Mouse (Mus musculus) limb, embryonic 13.5 days (tissue): ENCODE measurements at regions not wholly inside any gene's neighbourhood (a gene's known extent, or its start where the extent isn't known, plus 50 kb on each side); places are given as distances from the start of the nearest gene placed in this dataset.
"Not testable (repeated sequence)": the region's sequence is repeated elsewhere in the genome, so short reads cannot be mapped to it uniquely, and the experiment has no call there.

Experiments
- ATAC-seq: fragments of 200-750 bp; cut with Nextera tagmentation; 2 replicates; pipeline ENCODE4 v1.8.0; 2017; ENCODE audit warnings: low read depth, moderate number of reproducible peaks, moderate TSS enrichment; ENCODE audit not compliant: low FRiP score
- H3K27ac ChIP-seq: fragments of 300-500 bp; sonication (generic); 2 replicates; pipeline ENCODE4 v1.5.1; 2015; ENCODE audit warnings: inconsistent platforms, mild to moderate bottlenecking, moderate library complexity
- H3K27me3 ChIP-seq: fragments of 300-500 bp; sonication (generic); 2 replicates; pipeline ENCODE4 v1.6.1; 2015; ENCODE audit warnings: mild to moderate bottlenecking, inconsistent platforms
- H3K36me3 ChIP-seq: fragments of 300-500 bp; sonication (generic); 2 replicates; pipeline ENCODE4 v1.6.1; 2015; ENCODE audit warnings: inconsistent platforms, mild to moderate bottlenecking, moderate library complexity
- H3K4me1 ChIP-seq: fragments of 300-500 bp; sonication (generic); 2 replicates; pipeline ENCODE4 v1.6.1; 2015; ENCODE audit warnings: inconsistent platforms
- H3K4me2 ChIP-seq: fragments of 300-500 bp; sonication (generic); replicated peaks from 2 replicates; pipeline ENCODE4 v1.6.1; 2015; ENCODE audit warnings: inconsistent platforms, mild to moderate bottlenecking, moderate library complexity
- H3K4me3 ChIP-seq: fragments of 300-500 bp; sonication (generic); 2 replicates; pipeline ENCODE4 v1.5.1; 2015; ENCODE audit warnings: moderate library complexity, mild to moderate bottlenecking, inconsistent platforms
- H3K9ac ChIP-seq: fragments of 300-500 bp; sonication (generic); 2 replicates; pipeline ENCODE4 v1.6.1; 2015; ENCODE audit warnings: mild to moderate bottlenecking, inconsistent platforms
- H3K9me3 ChIP-seq: fragments of 300-500 bp; sonication (generic); 2 replicates; pipeline ENCODE4 v1.6.1; 2016; ENCODE audit warnings: inconsistent platforms
- WGBS: fragments of 180-500 bp; shearing (Covaris S2); methylation state at CpG from one replicate; pipeline ENCODE4 v1.1.7; 2015; 5-methylcytosine and 5-hydroxymethylcytosine counted together

- no peak overlapping the region for H3K9ac ChIP-seq
- H3K4me1 ChIP-seq = no peaks in the 10 kb centered on the region
- no peaks in the 10 kb centered on the region for H3K9me3 ChIP-seq
- H3K36me3 ChIP-seq = no peaks in the 10 kb centered on the region
- H3K27me3 ChIP-seq = no peaks in the 10 kb centered on the region
- 44% methylated on average over 1 of the region's 1 CpGs for WGBS
- no peak overlapping the region for H3K4me3 ChIP-seq
- ATAC-seq = no peak
- no peak overlapping the region for H3K4me2 ChIP-seq
- H3K27ac ChIP-seq = no peak overlapping the region
These were observed 547.0 kb upstream of the Adamts5 start for GRCm38 (mm10) chr16:86448478-86449160.

- not testable (repeated sequence) for H3K4me3 ChIP-seq, H3K27ac ChIP-seq, H3K9me3 ChIP-seq, H3K9ac ChIP-seq, H3K4me2 ChIP-seq, H3K36me3 ChIP-seq, H3K27me3 ChIP-seq, H3K4me1 ChIP-seq
- 7% methylated on average over 5 of the region's 5 CpGs for WGBS
- ATAC-seq = peak; percentile 64; the same call in 1 of the 2 replicates
These were observed 517.8 kb upstream of the Adamts5 start for GRCm38 (mm10) chr16:86419458-86419857.

- no peak for ATAC-seq
- H3K27me3 ChIP-seq = no peaks in the 10 kb centered on the region
- no peak overlapping the region for H3K4me2 ChIP-seq
- 97% methylated on average over 2 of the region's 2 CpGs for WGBS
- no peak overlapping the region for H3K27ac ChIP-seq
- no peaks in the 10 kb centered on the region for H3K9me3 ChIP-seq
- no peaks in the 10 kb centered on the region for H3K36me3 ChIP-seq
- no peak overlapping the region for H3K9ac ChIP-seq
- H3K4me1 ChIP-seq = no peaks in the 10 kb centered on the region
- no peak overlapping the region for H3K4me3 ChIP-seq
These were observed 502.7 kb upstream of the Adamts5 start for GRCm38 (mm10) chr16:86404309-86404708.

- ATAC-seq = no peak
- no peak overlapping the region for H3K27ac ChIP-seq
- H3K9ac ChIP-seq = no peak overlapping the region
- 58% methylated on average over 1 of the region's 1 CpGs for WGBS
- no peak overlapping the region for H3K4me2 ChIP-seq
- H3K4me3 ChIP-seq = no peak overlapping the region
- no peaks in the 10 kb centered on the region for H3K36me3 ChIP-seq
- no peaks in the 10 kb centered on the region for H3K27me3 ChIP-seq
- no peaks in the 10 kb centered on the region for H3K4me1 ChIP-seq
- no peaks in the 10 kb centered on the region for H3K9me3 ChIP-seq
These were observed 499.8 kb upstream of the Adamts5 start for GRCm38 (mm10) chr16:86401381-86401780.

- Histone ChIP-seq H3K9ac (no peak overlapping the region), H3K4me3 (no peak overlapping the region), H3K9me3 (no peaks in the 10 kb centered on the region), H3K27ac (no peak overlapping the region), H3K4me1 (no peaks in the 10 kb centered on the region), H3K36me3 (no peaks in the 10 kb centered on the region), H3K4me2 (no peak overlapping the region), H3K27me3 (no peaks in the 10 kb centered on the region)
- 94% methylated on average over 1 of the region's 1 CpGs for WGBS
- no peak for ATAC-seq
These were observed 497.7 kb upstream of the Adamts5 start for GRCm38 (mm10) chr16:86399288-86399687.

- H3K36me3 ChIP-seq = no peaks in the 10 kb centered on the region
- H3K4me2 ChIP-seq = no peak overlapping the region
- H3K4me3 ChIP-seq = no peak overlapping the region
- no peaks in the 10 kb centered on the region for H3K4me1 ChIP-seq
- H3K9ac ChIP-seq = no peak overlapping the region
- no peaks in the 10 kb centered on the region for H3K9me3 ChIP-seq
- H3K27ac ChIP-seq = no peak overlapping the region
- 66% methylated on average over 2 of the region's 2 CpGs for WGBS
- H3K27me3 ChIP-seq = no peaks in the 10 kb centered on the region
- ATAC-seq = no peak
These were observed 495.9 kb upstream of the Adamts5 start for GRCm38 (mm10) chr16:86397521-86397920.

GRCm38 (mm10) chr16:86389063-86389723, 487.6 kb upstream of the Adamts5 start:
- no peak overlapping the region for H3K4me2 ChIP-seq
- H3K27ac ChIP-seq = no peak overlapping the region
- no peak overlapping the region for H3K9ac ChIP-seq
- no peak overlapping the region for H3K4me3 ChIP-seq
- no peaks in the 10 kb centered on the region for H3K4me1 ChIP-seq
- no peaks in the 10 kb centered on the region for H3K36me3 ChIP-seq
- no peak for ATAC-seq
- 79% methylated on average over 3 of the region's 3 CpGs for WGBS
- no peaks in the 10 kb centered on the region for H3K9me3 ChIP-seq
- H3K27me3 ChIP-seq = no peaks in the 10 kb centered on the region

- no peak for ATAC-seq
- no peak overlapping the region for H3K9ac ChIP-seq
- 79% methylated on average over 1 of the region's 1 CpGs for WGBS
These were observed 486.5 kb upstream of the Adamts5 start for GRCm38 (mm10) chr16:86388128-86388527.

GRCm38 (mm10) chr16:86377991-86378390, 476.4 kb upstream of the Adamts5 start:
- 46% methylated on average over 3 of the region's 3 CpGs for WGBS
- ATAC-seq = no peak

More at GRCm38 (mm10) chr16:86388128-86388527, 486.5 kb upstream of the Adamts5 start:
- Histone ChIP-seq H3K9me3 (no peaks in the 10 kb centered on the region), H3K27ac (no peak overlapping the region), H3K27me3 (no peaks in the 10 kb centered on the region), H3K4me2 (no peak overlapping the region), H3K4me1 (no peaks in the 10 kb centered on the region), H3K36me3 (no peaks in the 10 kb centered on the region), H3K4me3 (no peak overlapping the region)

GRCm38 (mm10) chr16:86371652-86372051, 470.0 kb upstream of the Adamts5 start:
- ATAC-seq = no peak
- Histone ChIP-seq H3K9ac (no peak overlapping the region), H3K4me3 (no peak overlapping the region), H3K36me3 (no peaks in the 10 kb centered on the region), H3K4me1 (no peaks in the 10 kb centered on the region), H3K9me3 (no peaks in the 10 kb centered on the region), H3K27me3 (no peaks in the 10 kb centered on the region), H3K4me2 (no peak overlapping the region), H3K27ac (no peak overlapping the region)
- WGBS = 83% methylated on average over 4 of the region's 4 CpGs

More at GRCm38 (mm10) chr16:86377991-86378390, 476.4 kb upstream of the Adamts5 start:
- H3K9ac ChIP-seq = no peak overlapping the region
- no peak overlapping the region for H3K27ac ChIP-seq
- no peaks in the 10 kb centered on the region for H3K36me3 ChIP-seq
- no peaks in the 10 kb centered on the region for H3K4me1 ChIP-seq
- H3K27me3 ChIP-seq = no peaks in the 10 kb centered on the region
- H3K4me2 ChIP-seq = no peak overlapping the region
- H3K9me3 ChIP-seq = no peaks in the 10 kb centered on the region
- no peak overlapping the region for H3K4me3 ChIP-seq

- Histone ChIP-seq H3K36me3 (no peaks in the 10 kb centered on the region), H3K4me1 (no peaks in the 10 kb centered on the region), H3K4me2 (no peak overlapping the region), H3K9ac (no peak overlapping the region), H3K27ac (no peak overlapping the region), H3K27me3 (no peaks in the 10 kb centered on the region), H3K4me3 (no peak overlapping the region), H3K9me3 (no peaks in the 10 kb centered on the region)
- 46% methylated on average over 5 of the region's 5 CpGs for WGBS
- no peak for ATAC-seq
These were observed 466.8 kb upstream of the Adamts5 start for GRCm38 (mm10) chr16:86368449-86368848.

- Histone ChIP-seq H3K27me3 (no peaks in the 10 kb centered on the region), H3K36me3 (no peaks in the 10 kb centered on the region), H3K4me1 (no peaks in the 10 kb centered on the region), H3K27ac (no peak overlapping the region), H3K4me3 (no peak overlapping the region), H3K4me2 (no peak overlapping the region), H3K9ac (no peak overlapping the region), H3K9me3 (no peaks in the 10 kb centered on the region)
- no peak for ATAC-seq
- 82% methylated on average over 1 of the region's 1 CpGs for WGBS
These were observed 464.6 kb upstream of the Adamts5 start for GRCm38 (mm10) chr16:86366197-86366596.

- H3K27ac ChIP-seq = no peak overlapping the region
- no peak overlapping the region for H3K4me2 ChIP-seq
- ATAC-seq = no peak
- no peak overlapping the region for H3K9ac ChIP-seq
- no peaks in the 10 kb centered on the region for H3K4me1 ChIP-seq
- H3K4me3 ChIP-seq = no peak overlapping the region
- no peaks in the 10 kb centered on the region for H3K9me3 ChIP-seq
- no peaks in the 10 kb centered on the region for H3K27me3 ChIP-seq
- WGBS = 81% methylated on average over 5 of the region's 5 CpGs
- no peaks in the 10 kb centered on the region for H3K36me3 ChIP-seq
These were observed 459.5 kb upstream of the Adamts5 start for GRCm38 (mm10) chr16:86361099-86361498.
